Mouse (Mus musculus): ENCODE data around the gene Gpr18.

GRCm38 (mm10) chr14:121879266-121879840, 36.2 kb downstream of the Gpr18 start:
- 0 out of 2 replicates have a peak, but pooled peaks have one; percentile 10 for TF ChIP-seq POLR2A (IDR thresholded peaks at IDR 0.05; ENCODE audit: extremely low read depth, insufficient read depth, low read length)
- no peak for TF ChIP-seq CTCF (IDR thresholded peaks at IDR 0.05; ENCODE audit: extremely low read depth, insufficient read depth, low read length)

Measured in cortical plate, adult 2 months (tissue).